Comparison of ENCODE assay signal across 32 mouse cellular contexts in genomic region chr3:96429819-96430132, GRCm38 (mm10). TPM values are rescaled to one million over a fixed set of nuclear protein-coding genes. Genes with fewer than 3 reads are reported as not detected.
DNase-seq lines count a peak whose midpoint lies in the region; ATAC-seq and TF ChIP-seq lines count a peak whose summit lies in the region.
"Had no signal": no experiment of that assay in that cellular context is flagged by ENCODE, and none has a peak within 500 bp of the region (broad histone marks: within the 10 kb centered on the region; RNA-seq: fewer than 3 reads in every experiment).

No protein-coding gene starts in this region.

- no peaks in the 10 kb centered on the region for H3K36me3 ChIP-seq in liver, embryonic 15.5 days (replicated peaks)
- H3K36me3 ChIP-seq in midbrain, embryonic 10.5 days: no peaks in the 10 kb centered on the region
- H3K36me3 ChIP-seq in limb, embryonic 10.5 days: no peaks in the 10 kb centered on the region
- H3K36me3 ChIP-seq: embryonic facial prominence, embryonic 13.5 days; heart, embryonic 10.5 days; hindbrain, embryonic 15.5 days had no signal

- no peaks in the 10 kb centered on the region for H3K9me3 ChIP-seq in liver, embryonic 15.5 days (replicated peaks)
- no peaks in the 10 kb centered on the region for H3K9me3 ChIP-seq in midbrain, embryonic 10.5 days (replicated peaks)
- H3K9me3 ChIP-seq in limb, embryonic 10.5 days (replicated peaks): no peaks in the 10 kb centered on the region
- H3K9me3 ChIP-seq: embryonic facial prominence, embryonic 13.5 days; heart, embryonic 10.5 days; hindbrain, embryonic 15.5 days had no signal

- peak overlapping the region; percentile 32; the same call in 1 of the 2 replicates for H3K27ac ChIP-seq in bone marrow, adult 2 months (ENCODE audit: control insufficient read depth, insufficient read depth, low read depth, low read length, poor library complexity)
- H3K27ac ChIP-seq in liver, embryonic 15.5 days (replicated peaks): peak overlapping the region; percentile 94
- H3K27ac ChIP-seq in midbrain, embryonic 10.5 days (replicated peaks): no peak overlapping the region
- H3K27ac ChIP-seq in limb, embryonic 10.5 days: no peak overlapping the region
- H3K27ac ChIP-seq: embryonic facial prominence, embryonic 13.5 days; gastrocnemius, adult 2 months; heart, embryonic 10.5 days; hindbrain, embryonic 15.5 days had no signal

- DNase-seq in retina, postnatal 1 day: peak; percentile 58
- DNase-seq in retina, embryonic 14.5 days (ENCODE audit: low spot score): no peak
- no peak for DNase-seq in midbrain, embryonic 10.5 days (ENCODE audit: low spot score)
- no peak for DNase-seq in limb, embryonic 10.5 days (ENCODE audit: low spot score)
- DNase-seq in gastrocnemius, adult 8-10 months (ENCODE audit: low spot score in 2 of 2): no peak
- DNase-seq: adrenal gland, adult 8-10 months; cerebellum, adult 2 months; cerebellum, postnatal 25 days; gastrocnemius, adult 2 months; kidney, adult 8-10 months; kidney, postnatal 10 days; lung, postnatal 4 days; thymus, adult 18-20 months had no signal

- peak overlapping the region; percentile 10 for H3K9ac ChIP-seq in liver, embryonic 15.5 days
- H3K9ac ChIP-seq: embryonic facial prominence, embryonic 13.5 days; hindbrain, embryonic 15.5 days had no signal

- peaks cover 32% of the 10 kb centered on the region for H3K27me3 ChIP-seq in liver, embryonic 15.5 days
- H3K27me3 ChIP-seq in midbrain, embryonic 10.5 days (ENCODE audit: low read depth, poor library complexity, severe bottlenecking): peaks cover 82% of the 10 kb centered on the region
- H3K27me3 ChIP-seq in limb, embryonic 10.5 days (ENCODE audit: low read depth, poor library complexity, severe bottlenecking): peaks cover 21% of the 10 kb centered on the region; the same call in 1 of the 2 replicates

- no peak overlapping the region for H3K4me3 ChIP-seq in bone marrow, adult 2 months (replicated peaks; ENCODE audit: control insufficient read depth, low read depth, low read length)
- peak overlapping the region; percentile 2; the same call in 1 of the 2 replicates for H3K4me3 ChIP-seq in liver, embryonic 15.5 days (replicated peaks)
- H3K4me3 ChIP-seq in midbrain, embryonic 10.5 days: no peak overlapping the region
- H3K4me3 ChIP-seq in limb, embryonic 10.5 days: no peak overlapping the region
- H3K4me3 ChIP-seq: embryonic facial prominence, embryonic 13.5 days; gastrocnemius, adult 2 months; heart, embryonic 10.5 days; hindbrain, embryonic 15.5 days; myocyte had no signal

- 32% methylated on average over 4 of the region's 4 CpGs for WGBS in bone marrow, adult 2 months
- WGBS in liver, embryonic 15.5 days (ENCODE audit: insufficient replicate concordance): 38% methylated on average over 4 of the region's 4 CpGs
- 68% methylated on average over 4 of the region's 4 CpGs for WGBS in midbrain, embryonic 10.5 days
- WGBS in limb, embryonic 10.5 days: 86% methylated on average over 4 of the region's 4 CpGs

- no peak for ATAC-seq in liver, embryonic 15.5 days (ENCODE audit: insufficient read depth)
- ATAC-seq: activated CD4-positive, CD25-positive, alpha-beta regulatory T cell, adult 4 months; forebrain, embryonic 14.5 days; midbrain, embryonic 16.5 days had no signal

- peaks cover 2% of the 10 kb centered on the region; the same call in 1 of the 2 replicates for H3K4me1 ChIP-seq in bone marrow, adult 2 months (ENCODE audit: control insufficient read depth, insufficient read depth, low read length)
- H3K4me1 ChIP-seq in liver, embryonic 15.5 days (replicated peaks): peaks cover 51% of the 10 kb centered on the region
- peaks cover 57% of the 10 kb centered on the region for H3K4me1 ChIP-seq in midbrain, embryonic 10.5 days
- H3K4me1 ChIP-seq in limb, embryonic 10.5 days: peaks cover 20% of the 10 kb centered on the region
- H3K4me1 ChIP-seq: embryonic facial prominence, embryonic 13.5 days; hindbrain, embryonic 15.5 days had no signal

- TF ChIP-seq POLR2A in bone marrow, adult 2 months (IDR thresholded peaks at IDR 0.05; ENCODE audit: borderline replicate concordance, control insufficient read depth, low read depth, low read length): no peak

- peak overlapping the region; percentile 60 for H3K4me2 ChIP-seq in liver, embryonic 15.5 days
- H3K4me2 ChIP-seq: embryonic facial prominence, embryonic 13.5 days; hindbrain, embryonic 15.5 days had no signal

- no peak for TF ChIP-seq CTCF in bone marrow, adult 2 months (IDR thresholded peaks at IDR 0.05; ENCODE audit: control insufficient read depth, insufficient read depth, low read length)

RNA-seq across cellular contexts. Expression of gene BC107364, which starts 22.3 kb away (rescaled TPM):
- polyA plus RNA-seq in bone marrow, adult 2 months (2011; ENCODE audit: insufficient read depth, insufficient read length, low replicate concordance, missing spikeins): not detected in 2 replicates
- polyA plus RNA-seq in liver, embryonic 15.5 days (2015; fragmentation: Nextera tagmentation; extraction: Ambion mirVana): not detected in 2 replicates
- polyA plus RNA-seq in midbrain, embryonic 10.5 days (2016; fragmentation: Nextera tagmentation; extraction: Ambion mirVana): 0.20 and 0.30 TPM in 2 replicates
- 0.14 TPM in 1 of 2 replicates, not detected in the other for polyA plus RNA-seq in limb, embryonic 10.5 days (2016; fragmentation: Nextera tagmentation; extraction: Ambion mirVana)
- total RNA-seq in gastrocnemius, adult 8-10 months (2022): not detected
- total RNA-seq: adrenal gland, adult 8-10 months; gastrocnemius, adult 2 months; hematopoietic stem cell, adult 5-6 weeks; layer of hippocampus, adult 18-20 months; left cerebral cortex, adult 18-20 months; left cerebral cortex, postnatal 25 days had no signal
- polyA plus RNA-seq: cerebellum, adult 2 months; forebrain, embryonic 14.5 days; frontal cortex, adult 2 months; gonadal fat pad, adult 2 months; heart, embryonic 10.5 days; hindbrain, embryonic 15.5 days; intestine, embryonic 14.5 days; limb, embryonic 14.5 days; midbrain, embryonic 16.5 days; myocyte; neural tube, embryonic 14.5 days; small intestine, adult 2 months had no signal

Comparison
In these comparisons a context has a peak if more than half of its experiments do, and no peak if none do; other contexts are left out.
1. H3K27ac ChIP-seq: peak in bone marrow, adult 2 months (single experiment) and liver, embryonic 15.5 days (single experiment); none in midbrain, embryonic 10.5 days (single experiment) and limb, embryonic 10.5 days (single experiment).